Mouse (Mus musculus) c-Kit-positive CD71-positive TER-119-negative erythroid progenitor cells, embryonic 14.5 days (primary cell): ENCODE data around the gene Csrnp3.
"Not testable (repeated sequence)": the region's sequence is repeated elsewhere in the genome, so short reads cannot be mapped to it uniquely, and the experiment has no call there.

Experiments used
- DNase-seq: peaks from one replicate; pipeline ENCODE4 v3.0.0-alpha.2; 2013; ENCODE audit warnings: low read depth

The Csrnp3 gene

DNA sequence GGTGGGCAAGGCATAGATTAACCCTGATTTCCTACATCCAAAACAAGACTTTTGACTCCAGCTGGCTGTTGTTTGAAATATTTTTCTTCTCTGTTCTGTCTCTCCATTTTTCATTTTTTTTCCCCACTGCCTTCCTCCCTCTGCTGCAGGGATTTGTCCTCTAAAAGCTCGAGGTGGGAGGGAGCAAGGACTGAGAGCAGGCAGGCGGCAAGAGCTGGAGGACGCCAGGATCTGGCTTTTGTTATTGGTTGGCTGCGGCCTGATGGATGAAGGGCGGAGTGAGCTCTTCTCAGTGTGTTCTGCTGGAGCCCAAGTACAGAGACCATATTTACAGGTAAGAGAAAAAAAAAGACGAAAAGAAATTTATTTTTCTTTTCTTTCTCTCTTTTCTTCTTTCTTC is at the start of gene Csrnp3:
Gene Csrnp3, plus strand, starts transcription at position 217 of the 400 bp plus-strand sequence.
- DNase-seq: no peak

DNA sequence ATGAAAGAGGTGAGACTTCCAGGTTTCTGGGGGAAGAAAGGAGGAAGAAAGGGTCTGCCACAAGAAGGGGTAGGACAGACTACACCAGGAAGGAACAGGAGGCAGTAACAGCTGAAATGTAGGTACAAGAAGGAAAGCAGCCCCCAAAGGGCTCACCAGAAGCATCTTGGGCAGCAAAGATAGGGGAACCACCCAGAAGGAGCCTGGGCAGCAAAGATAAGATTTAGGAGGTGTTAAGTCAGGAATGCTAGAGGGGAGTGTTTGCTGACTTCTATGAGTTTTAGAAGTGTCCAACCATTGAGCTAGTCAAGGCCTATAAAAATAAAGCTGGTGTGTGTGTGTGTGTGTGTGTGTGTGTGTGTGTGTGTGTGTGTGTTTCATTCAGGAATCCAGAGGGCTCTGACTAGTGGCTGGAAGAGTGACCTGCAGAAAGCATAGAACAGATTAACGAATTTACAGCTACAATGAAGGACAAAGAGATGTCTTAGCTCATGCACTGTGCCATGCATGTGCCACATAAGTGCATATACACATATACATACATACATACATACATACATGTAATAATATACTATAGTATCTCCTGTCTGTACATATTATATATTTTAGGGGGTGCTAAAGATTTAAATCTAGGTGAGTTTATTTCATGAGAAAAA is 44.4 kb upstream of the Csrnp3 start:
- peak; percentile 70 for DNase-seq

DNA sequence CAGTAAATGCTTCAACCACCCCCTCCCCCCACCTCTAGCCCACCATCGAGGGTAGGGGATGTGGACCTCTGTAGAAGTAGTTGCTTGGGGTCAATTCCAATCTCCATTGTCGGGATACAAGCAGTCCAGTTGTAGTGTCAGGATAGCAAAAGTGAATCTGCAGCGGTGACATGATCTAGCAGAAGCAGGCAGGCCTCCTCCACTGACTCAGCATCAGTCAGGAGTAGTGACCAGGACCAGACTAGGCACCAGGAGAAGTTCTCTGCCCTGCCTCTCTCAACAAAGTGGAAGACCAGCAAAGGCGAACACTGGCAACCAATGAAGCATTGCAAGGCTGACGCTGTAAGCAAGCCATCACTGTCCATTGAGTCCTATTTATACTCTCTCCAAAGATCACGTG is 39.0 kb upstream of the Csrnp3 start:
- no peak for DNase-seq

DNA sequence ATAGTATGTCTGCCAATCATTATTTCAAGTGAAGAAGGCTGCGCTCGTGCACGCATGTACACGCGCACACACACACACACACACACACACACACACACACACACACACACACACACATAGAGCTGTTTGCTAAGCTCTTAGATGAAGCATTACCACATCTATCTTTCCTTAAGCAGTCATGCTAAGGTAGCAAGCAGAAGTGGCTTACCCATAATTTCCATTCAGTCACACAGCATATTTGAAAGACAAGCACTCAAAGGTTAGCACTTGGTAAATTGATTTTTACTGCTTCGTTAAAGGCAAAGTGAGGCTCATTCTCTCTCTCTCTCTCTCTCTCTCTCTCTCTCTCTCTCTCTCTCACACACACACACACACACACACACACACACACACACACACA is 34.4 kb upstream of the Csrnp3 start:
- DNase-seq: not testable (repeated sequence)

DNA sequence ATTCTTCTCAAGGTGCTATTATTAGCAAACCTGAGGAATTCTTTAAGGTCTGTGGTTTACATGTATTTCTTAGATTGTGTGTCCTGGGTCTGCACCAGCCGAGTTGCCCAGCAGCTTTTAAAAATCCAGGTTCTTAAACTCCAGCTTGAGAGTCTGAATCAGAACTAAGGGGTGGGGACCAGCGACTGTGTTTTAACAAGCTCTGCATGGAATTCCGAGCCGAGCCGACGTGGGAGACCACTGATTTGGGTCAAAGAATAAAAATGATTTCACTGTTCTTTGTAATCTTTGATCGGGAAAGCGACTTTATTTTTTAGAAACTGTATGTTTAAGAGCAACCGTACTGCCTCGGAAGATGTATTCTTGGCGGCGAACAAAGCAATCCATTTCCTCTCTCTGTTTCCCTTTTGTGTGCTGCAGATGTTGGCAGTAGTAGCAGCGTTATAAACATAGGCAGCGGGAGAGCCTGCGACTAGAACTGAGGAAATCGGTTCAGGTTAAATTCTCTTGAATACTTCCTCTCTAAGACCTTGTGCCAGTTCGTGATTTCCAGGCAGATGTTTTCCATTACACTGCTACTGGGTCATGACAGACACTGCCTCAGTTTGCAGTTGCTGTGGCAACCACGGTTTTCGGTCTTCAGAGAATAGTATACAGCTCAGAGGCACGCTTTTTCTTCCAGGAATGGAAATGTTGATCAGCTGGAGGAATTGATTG is 27.3 kb upstream of the Csrnp3 start:
- no peak for DNase-seq

DNA sequence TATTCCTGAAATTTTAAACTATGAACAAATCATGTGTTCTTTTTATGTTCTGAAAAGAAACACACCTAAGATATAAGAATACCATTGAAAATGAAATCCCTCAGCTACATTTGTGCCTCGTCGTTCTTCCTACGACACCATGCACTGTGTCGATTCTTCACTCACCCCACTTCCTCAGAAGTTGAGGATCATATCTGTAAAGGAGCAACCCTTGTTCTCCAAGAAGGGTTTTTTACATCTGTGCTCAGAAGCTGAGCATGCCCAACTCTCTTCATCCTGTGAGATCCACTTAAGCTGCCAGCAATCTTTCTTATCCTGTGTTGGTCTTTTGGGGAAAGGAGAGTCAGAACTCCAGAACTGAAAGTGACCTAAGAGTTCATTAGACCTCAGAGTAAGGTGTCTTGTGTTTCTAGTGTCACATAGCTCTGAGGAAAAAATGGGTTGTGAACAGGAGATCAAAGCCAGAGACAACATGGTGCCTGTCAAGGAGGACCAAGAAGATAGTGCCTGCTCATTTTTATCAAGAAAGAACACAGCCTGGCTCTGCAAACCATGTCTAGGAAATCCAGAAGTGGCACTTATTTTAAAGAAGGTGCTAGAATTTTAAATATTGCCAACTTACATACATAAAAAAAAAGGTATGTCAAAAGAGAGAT is 25.3 kb upstream of the Csrnp3 start:
- DNase-seq: peak; percentile 38

DNA sequence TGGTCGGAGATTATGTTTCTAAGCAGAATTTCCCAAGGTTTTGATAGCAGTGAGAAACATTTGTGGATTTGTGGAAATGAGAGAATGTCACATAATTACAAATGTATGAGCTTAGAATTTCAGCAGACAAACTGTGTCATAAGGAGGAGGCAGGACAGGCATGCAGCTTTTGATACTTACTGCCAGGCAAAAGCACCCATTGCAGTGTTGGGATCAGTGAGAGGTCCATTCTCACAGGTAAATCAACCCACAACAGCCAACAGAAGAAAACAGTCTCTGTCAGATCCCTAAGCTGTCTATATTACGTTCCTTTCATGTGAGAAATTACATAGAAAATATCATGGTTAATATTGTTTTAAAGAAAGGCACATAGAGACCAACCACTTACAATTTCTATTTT is 19.3 kb upstream of the Csrnp3 start:
- no peak for DNase-seq

DNA sequence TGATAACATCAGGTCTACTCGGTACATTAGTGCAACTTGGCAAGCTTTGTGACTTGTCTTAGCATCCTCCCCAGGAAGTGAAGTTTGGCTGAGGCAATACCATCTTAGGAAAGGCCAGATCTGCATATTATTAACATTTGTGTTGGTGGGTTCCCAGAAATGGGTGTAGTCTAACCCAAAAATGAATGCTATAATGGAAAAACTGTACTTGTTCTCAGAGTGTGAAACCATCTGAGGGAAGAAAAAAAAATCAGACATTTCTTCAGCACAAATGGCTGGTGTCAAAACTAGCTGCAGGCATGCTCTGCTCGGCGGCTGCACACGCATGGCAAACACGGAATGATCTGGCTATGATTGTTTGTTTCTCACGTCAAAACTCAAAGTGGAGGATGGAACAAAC is 18.8 kb upstream of the Csrnp3 start:
- no peak for DNase-seq

DNA sequence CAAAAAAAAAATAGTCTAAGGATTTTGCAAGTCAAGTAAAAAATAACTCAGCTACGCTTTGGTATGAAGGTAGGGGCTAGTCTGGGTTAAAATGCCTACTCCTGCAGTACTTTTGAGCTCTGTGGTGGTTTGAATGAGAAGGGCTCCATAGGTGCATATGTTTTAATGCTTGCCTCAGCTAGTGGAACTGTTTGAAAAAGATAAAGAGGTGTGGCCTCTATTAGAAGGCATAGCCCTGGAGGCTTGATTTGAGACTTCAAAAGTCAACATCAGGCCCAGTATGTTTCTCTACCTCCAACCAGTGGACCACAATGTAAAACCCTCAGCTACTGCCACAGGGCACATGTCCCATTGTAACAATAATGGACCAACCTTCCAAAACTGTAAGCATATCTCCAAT is 16.9 kb upstream of the Csrnp3 start:
- no peak for DNase-seq

DNA sequence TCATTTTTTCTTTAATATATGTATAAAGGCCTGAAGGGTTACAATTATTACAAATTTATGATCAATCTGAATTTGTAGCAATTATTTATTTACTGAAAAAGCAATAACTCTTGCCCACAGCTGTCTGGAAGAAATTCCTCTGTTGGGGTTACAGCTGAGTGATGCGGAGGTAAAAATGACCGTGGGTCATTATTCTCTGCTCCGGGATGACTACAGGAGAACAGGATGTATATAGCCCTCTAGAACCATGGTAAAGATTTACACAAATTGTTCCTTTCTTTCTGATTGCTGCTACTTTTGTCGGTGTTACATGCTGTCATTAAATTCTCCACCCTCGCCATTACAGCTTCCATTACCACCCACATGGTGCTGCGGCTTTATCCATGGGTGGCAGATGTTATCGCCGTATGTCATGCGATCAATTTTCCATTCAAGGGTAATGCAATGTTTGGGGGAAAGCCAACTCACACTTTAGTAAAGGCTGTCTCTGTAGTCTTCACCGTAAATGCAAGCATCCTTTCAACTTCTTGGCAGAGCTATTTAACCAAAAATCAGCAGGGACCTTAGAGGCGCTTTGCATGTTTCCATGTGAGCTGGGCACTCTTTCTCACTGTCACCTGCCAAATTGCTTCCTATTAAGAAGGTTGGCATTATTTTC is 12.7 kb upstream of the Csrnp3 start:
- no peak for DNase-seq

DNA sequence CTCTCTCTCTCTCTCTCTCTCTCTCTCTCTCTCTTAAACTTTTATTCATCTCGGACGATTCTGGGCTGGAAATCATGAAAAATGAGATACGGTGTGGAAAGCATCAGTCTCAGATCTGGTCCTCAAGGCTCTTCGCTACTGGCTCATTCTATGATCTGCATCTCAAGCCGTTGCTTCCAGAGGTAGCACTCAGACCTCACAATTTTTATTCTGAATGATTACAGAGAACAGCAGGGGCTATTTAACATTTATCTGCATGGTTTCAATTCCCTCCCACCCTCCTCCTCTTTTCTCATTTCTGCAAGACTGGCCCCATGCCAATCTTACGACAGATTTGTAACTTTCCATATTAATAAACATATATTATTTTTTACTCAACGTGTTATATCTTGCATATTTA is 12.1 kb upstream of the Csrnp3 start:
- DNase-seq: no peak

DNA sequence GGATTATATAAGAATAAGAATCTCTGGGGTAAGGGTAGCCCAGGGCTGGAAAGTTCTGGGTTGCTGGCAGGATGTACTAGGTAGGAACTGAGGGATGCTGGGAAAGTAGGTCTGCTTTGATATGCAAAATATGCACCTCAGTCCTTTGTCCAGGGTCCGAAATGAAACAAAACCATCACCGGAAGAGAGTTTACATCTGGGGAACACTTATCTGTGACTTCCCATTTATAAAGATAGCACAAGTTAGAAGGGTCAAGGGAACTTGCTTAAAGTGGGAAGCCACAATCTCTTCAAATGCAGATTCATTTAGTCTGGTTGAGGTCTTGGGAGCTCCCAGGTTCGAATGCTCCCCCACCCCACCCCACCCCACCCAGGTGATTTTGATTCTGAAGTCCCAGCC is 4.0 kb upstream of the Csrnp3 start:
- no peak for DNase-seq

DNA sequence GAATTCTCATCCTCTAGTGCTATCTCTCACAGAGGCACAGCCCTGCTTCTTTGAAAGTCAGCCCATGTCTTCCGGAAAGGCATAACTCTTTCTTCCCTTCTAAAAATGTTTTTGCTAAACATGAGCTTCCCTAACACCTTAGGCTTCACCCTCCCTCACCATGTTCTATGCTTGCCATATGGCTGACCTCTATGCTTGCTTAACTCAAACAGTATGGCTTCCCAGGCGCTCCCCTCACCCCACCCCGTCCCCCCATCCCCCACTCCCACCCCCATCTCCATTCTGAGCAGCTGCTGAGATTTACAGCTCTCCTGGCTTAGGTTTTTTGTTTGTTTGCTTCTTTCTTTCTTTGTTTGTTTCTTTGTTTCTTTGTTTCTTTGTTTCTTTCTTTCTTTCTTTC is 3.2 kb upstream of the Csrnp3 start:
- no peak for DNase-seq

DNA sequence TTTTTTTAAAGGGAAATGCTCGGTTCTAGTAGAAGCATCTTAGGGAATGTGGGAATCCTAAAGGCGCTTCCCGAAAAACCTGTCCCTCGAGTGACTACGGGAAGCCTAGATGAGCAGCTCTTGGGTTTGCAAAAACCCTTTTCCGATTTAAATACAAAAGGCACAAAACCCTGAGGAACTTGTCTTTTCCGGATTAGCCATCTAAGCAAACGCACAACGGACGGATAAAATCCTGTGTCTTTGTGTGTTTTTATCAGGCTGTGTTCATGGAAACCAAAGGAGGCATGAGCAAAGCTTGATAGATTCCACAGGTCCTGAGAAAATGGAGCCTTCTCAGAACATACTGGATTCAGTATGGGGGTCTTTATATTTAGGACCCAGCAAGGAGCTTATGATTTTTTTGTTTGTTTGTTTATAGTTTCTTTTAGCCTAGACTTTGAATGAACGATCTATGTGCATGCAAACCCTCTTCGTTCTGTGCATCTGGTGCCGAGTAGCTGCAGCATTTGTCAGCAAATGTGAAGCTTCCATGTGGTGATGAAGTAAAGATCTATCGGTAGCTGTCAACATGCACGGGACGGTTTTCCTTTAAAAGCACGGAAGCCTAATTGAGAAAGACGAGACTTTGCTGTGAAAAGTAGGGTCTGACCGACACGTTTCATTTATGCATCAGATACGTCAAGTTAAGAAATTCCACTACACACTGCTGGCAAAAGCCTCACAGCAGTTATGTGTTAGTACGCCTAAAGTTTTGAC is 611 bp downstream of the Csrnp3 start:
- no peak for DNase-seq

DNA sequence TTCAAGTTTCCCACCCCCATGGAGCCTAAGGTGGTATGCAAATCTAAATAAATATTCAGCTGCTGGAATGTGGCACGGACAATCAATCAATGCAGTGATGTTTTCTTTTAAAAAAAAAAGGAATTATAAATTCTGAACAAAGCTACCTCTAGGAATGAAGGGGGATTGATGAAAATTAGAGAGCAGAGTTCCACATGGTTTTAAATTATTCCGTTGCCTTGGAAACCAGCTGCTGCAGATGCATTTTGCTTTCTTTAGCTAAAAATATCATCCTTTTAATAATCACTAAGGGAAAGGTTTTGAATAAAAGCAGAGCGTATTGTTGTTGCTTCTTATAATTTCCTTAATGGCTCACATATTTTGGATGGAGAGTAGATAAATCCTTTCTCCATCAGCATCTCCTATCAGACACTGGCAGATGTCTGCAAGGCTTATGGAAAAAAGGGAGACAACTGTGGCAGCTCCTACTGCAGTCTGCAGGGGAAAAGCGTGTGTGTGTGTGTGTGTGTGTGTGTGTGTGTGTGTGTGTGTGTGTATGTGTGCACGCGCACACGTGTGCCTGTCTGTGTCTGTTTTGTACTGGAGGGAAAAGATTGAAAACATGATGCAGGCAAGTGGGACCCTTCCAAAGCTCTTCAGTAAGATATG is 2.0 kb downstream of the Csrnp3 start:
- no peak for DNase-seq

DNA sequence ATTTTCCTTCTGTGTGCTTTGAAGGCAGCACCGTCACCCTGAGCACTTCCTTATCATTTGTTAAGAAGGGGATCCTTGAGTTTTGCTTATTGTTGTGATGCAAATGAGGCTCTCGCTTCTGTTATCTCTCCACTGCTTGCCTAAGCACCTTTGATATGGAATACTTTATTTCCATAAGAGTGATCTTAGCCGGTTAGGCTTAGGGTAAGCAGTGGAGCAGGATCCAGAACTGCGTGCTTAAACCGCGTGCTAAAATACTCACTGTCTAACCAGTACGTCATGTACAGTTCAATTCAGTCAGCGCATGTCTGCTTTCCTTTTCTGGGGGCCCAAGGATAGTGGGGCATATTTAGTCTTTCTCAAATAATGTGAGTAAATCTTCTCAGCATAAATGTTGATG is 3.1 kb downstream of the Csrnp3 start:
- no peak for DNase-seq

DNA sequence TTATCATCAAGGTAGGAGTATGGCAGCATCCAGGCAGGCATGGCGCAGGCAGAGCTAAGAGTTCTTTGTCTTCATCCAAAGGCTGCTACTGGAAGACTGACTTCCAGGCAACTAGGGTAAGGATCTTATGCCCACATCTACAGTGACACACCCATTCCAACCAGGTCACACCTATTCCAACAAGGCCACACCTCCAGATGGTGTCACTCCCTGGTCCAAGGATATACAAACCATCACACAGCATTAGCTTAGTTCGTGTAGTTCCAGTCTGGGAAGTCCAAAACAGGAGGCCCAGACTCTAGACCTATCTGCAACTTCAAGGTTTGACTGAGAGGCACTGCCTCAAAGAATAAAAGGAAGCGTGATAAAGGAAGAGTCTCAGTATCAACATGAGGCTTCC is 4.7 kb downstream of the Csrnp3 start:
- DNase-seq: not testable (repeated sequence)

DNA sequence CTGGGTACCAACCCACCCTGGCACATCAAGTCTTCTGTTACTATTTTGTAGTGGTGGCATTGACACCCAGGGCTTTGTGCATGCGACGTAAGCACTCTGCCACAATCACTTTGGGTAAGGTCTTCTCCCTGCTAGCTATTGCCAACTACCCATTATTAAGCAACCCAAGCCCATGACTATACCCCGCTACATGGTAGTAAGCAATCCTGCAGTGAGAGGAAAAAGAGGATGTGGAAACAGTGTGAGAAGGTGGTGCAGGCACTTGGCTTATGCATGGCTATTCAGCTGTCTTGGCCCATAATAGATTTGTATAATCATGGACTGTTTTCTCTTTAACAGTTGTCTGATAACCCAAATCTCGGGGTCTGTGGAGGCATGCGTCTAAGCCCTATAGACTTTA is 11.2 kb downstream of the Csrnp3 start:
- DNase-seq: no peak

DNA sequence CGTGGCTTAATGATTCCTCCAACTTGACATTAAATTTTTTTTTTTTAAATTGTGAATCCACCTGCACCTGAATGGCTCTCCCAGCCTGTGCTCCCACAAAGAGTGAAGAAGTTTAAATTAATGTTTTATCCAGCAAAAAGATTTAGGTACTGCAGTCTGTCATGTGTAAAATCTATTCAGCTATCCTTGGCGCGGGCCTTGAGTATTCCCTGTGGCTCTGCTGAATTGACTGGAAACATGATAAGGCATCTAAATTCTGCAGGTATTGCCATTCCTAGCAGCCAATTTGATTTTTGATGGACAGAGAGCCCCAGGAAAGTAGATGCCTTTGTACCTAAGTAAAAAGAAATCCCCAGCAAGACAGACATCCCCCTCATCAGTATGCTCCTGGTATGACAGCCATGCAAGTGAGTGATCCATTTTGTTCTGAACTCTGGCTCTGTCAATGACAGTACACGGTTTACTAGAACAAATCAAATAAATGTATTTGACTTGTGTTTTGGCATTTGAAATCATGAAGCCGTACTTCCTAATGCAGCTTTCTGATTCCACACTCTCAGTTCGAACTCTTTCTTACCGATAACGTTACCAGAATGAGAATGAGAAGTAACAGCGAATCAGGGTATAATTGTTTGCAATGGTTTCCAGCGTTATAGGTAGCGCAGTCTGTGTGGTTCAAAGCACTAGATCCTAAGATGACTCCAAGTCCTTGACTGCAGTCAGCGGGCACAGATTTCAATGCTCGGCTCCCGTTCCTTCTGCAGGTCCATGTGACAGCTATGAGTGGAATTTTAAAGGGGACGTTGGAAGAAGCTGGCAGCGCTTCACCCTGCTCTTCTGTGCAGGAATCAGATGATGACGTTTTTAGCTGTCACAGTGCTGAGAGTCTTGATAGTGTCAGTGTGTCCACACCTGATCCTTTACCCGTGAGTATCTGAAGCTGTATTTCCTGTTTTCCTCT is 14.5 kb downstream of the Csrnp3 start:
- no peak for DNase-seq

DNA sequence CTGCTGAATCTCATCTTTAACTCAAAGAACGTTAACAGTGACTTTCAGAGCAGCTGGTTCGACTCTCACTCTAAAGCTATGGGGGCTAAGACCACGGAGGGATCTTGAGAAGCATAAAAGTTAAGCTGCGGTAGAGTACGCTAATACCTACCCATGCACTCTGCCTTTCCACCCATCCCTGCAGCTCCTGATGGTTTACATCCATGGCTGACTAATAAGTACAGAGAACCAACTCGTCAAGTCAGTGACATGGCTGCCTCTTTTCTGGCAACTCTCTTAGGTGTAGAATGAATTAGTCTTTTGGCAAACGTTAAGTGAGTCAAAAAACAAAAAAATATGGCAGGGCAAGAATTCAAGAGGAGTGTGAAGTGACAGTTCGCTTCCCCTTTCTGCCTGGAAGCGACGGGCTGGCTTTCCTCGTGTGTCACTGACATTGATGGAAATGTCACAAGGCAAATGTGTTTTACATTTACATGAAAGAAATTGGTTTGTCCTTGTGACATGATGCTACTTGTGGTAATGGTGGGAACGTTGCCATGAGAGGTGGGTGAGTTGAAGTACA is 19.3 kb downstream of the Csrnp3 start:
- no peak for DNase-seq
